Comparison of ENCODE assay signal across 23 mouse cellular contexts in the genomic region with DNA sequence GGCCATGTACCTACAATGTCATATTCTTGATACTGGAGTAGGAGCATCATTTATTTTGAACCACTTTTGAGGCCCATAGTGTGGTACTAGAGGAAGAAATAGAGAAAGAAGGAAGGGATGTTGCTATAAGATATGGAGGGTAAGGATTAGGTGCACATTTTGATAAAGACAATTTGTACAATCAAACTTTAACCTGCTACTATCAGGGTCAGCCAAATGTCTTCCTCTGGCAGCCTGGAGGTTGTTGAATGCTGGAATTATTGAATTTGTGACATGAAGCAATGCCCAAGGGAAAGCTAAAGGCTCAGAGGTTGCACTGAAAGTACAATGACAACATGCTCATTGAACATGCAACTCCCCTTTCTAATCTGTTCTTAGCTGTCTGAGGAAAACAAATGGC.
DNase-seq lines count a peak whose midpoint lies in the region; ATAC-seq and TF ChIP-seq lines count a peak whose summit lies in the region.
"Had no signal": no experiment of that assay in that cellular context is flagged by ENCODE, and none has a peak within 500 bp of the region (broad histone marks: within the 10 kb centered on the region; RNA-seq: fewer than 3 reads in every experiment).

No protein-coding gene starts in this region.

- no peak overlapping the region for H3K9ac ChIP-seq in liver, adult 2 months (ENCODE audit: low read depth, low read length)
- H3K9ac ChIP-seq in liver, embryonic 14.5 days (replicated peaks), result no peak overlapping the region
- H3K9ac ChIP-seq in intestine, embryonic 15.5 days, result no peak overlapping the region
- H3K9ac ChIP-seq: embryonic facial prominence, embryonic 15.5 days; forebrain, embryonic 15.5 days; hindbrain, embryonic 12.5 days had no signal

- peak; percentile 22 for DNase-seq in adipocyte (ENCODE audit: low spot score)
- DNase-seq in liver, adult 2 months (ENCODE audit: extremely low read depth, low read depth, low spot score), result peak; percentile 50
- DNase-seq in liver, embryonic 14.5 days (ENCODE audit: low read depth in 3 of 3, low spot score in 3 of 3), result peak in 2 of 3 experiments; percentile 11 to 18
- no peak for DNase-seq in ovary, postnatal 36 days (ENCODE audit: low spot score)
- DNase-seq in ovary, postnatal 14 days (ENCODE audit: low spot score), result no peak
- no peak for DNase-seq in left cerebral cortex, postnatal 36 days (ENCODE audit: low spot score in 2 of 2)
- DNase-seq: adrenal gland, postnatal 10 days; cerebellum, adult 2 months; cerebellum, postnatal 14 days; embryo, embryonic 11 days; gastrocnemius, postnatal 10 days; heart, adult 18-20 months; heart, postnatal 10 days; heart, postnatal 4 days had no signal

- no peak overlapping the region for H3K4me3 ChIP-seq in liver, adult 2 months (ENCODE audit: insufficient read depth, low read depth, low read length)
- H3K4me3 ChIP-seq in liver, embryonic 14.5 days (ENCODE audit: insufficient read depth in 1 of 2, low read depth in 2 of 2, low read length in 2 of 2), result no peak overlapping the region
- H3K4me3 ChIP-seq in intestine, embryonic 15.5 days (replicated peaks), result no peak overlapping the region
- H3K4me3 ChIP-seq: embryonic facial prominence, embryonic 15.5 days; erythroblast, embryonic 14.5 days; forebrain, embryonic 10.5 days; forebrain, embryonic 15.5 days; heart, embryonic 10.5 days; hindbrain, embryonic 12.5 days had no signal

- H3K27ac ChIP-seq in liver, adult 2 months (replicated peaks; ENCODE audit: insufficient read depth, low read depth, low read length), result no peak overlapping the region
- H3K27ac ChIP-seq in liver, embryonic 14.5 days, result no peak overlapping the region
- H3K27ac ChIP-seq in intestine, embryonic 15.5 days, result no peak overlapping the region
- H3K27ac ChIP-seq: embryonic facial prominence, embryonic 15.5 days; forebrain, embryonic 10.5 days; forebrain, embryonic 15.5 days; heart, embryonic 10.5 days; hindbrain, embryonic 12.5 days; hindbrain, postnatal 0 days had no signal

- no peaks in the 10 kb centered on the region for H3K27me3 ChIP-seq in liver, adult 2 months (ENCODE audit: control insufficient read depth, insufficient read depth, low read length)
- no peaks in the 10 kb centered on the region for H3K27me3 ChIP-seq in liver, embryonic 14.5 days (ENCODE audit: control insufficient read depth, insufficient read depth, low read length)
- H3K27me3 ChIP-seq in intestine, embryonic 15.5 days (replicated peaks), result no peaks in the 10 kb centered on the region
- H3K27me3 ChIP-seq: embryonic facial prominence, embryonic 15.5 days; forebrain, embryonic 15.5 days; hindbrain, embryonic 12.5 days had no signal

- intact Hi-C loops in left cerebral cortex, postnatal 36 days (cut with DNase I), result no loop called here

- H3K79me2 ChIP-seq in liver, adult 2 months (ENCODE audit: control insufficient read depth, insufficient read depth, low read length), result no peaks in the 10 kb centered on the region

- peak; percentile 86 for ATAC-seq in liver, embryonic 14.5 days (ENCODE audit: insufficient read depth)
- peak; percentile 55 for ATAC-seq in megakaryocyte-erythroid progenitor cell, adult 5-6 weeks (replicated peaks; ENCODE audit: low FRiP score, low TSS enrichment, poor library complexity, severe bottlenecking)
- no peak for ATAC-seq in intestine, embryonic 15.5 days
- ATAC-seq: forebrain, embryonic 15.5 days; hindbrain, postnatal 0 days had no signal

- no peaks in the 10 kb centered on the region for H3K9me3 ChIP-seq in liver, embryonic 14.5 days (ENCODE audit: control insufficient read depth, low read length)
- no peaks in the 10 kb centered on the region for H3K9me3 ChIP-seq in intestine, embryonic 15.5 days
- H3K9me3 ChIP-seq: embryonic facial prominence, embryonic 15.5 days; forebrain, embryonic 10.5 days; forebrain, embryonic 15.5 days; heart, embryonic 10.5 days; hindbrain, embryonic 12.5 days had no signal

- H3K4me1 ChIP-seq in liver, adult 2 months (ENCODE audit: control insufficient read depth, insufficient read depth, low read length), result no peaks in the 10 kb centered on the region
- peaks cover 0 to 6% of the 10 kb centered on the region in 2 experiments; a peak in 3 of 4 replicates for H3K4me1 ChIP-seq in liver, embryonic 14.5 days (replicated peaks; ENCODE audit: control insufficient read depth in 2 of 2, insufficient read depth in 2 of 2, low read length in 1 of 2)
- no peaks in the 10 kb centered on the region for H3K4me1 ChIP-seq in intestine, embryonic 15.5 days (replicated peaks)
- H3K4me1 ChIP-seq: embryonic facial prominence, embryonic 15.5 days; forebrain, embryonic 10.5 days; forebrain, embryonic 15.5 days; heart, embryonic 10.5 days; hindbrain, embryonic 12.5 days had no signal

- H3K36me3 ChIP-seq in liver, adult 2 months (ENCODE audit: control insufficient read depth, insufficient read depth, low read length), result no peaks in the 10 kb centered on the region
- no peaks in the 10 kb centered on the region for H3K36me3 ChIP-seq in liver, embryonic 14.5 days (replicated peaks; ENCODE audit: control insufficient read depth, insufficient read depth, low read depth)
- no peaks in the 10 kb centered on the region for H3K36me3 ChIP-seq in intestine, embryonic 15.5 days
- H3K36me3 ChIP-seq: embryonic facial prominence, embryonic 15.5 days; forebrain, embryonic 10.5 days; forebrain, embryonic 15.5 days; heart, embryonic 10.5 days; hindbrain, embryonic 12.5 days had no signal

- TF ChIP-seq EP300 in liver, embryonic 14.5 days (IDR thresholded peaks at IDR 0.05; ENCODE audit: low read depth), result peak; percentile 85

- TF ChIP-seq CTCF in liver, adult 2 months (IDR thresholded peaks at IDR 0.05; ENCODE audit: low read depth, low read length), result no peak
- TF ChIP-seq CTCF in liver, embryonic 14.5 days (IDR thresholded peaks at IDR 0.05; ENCODE audit: low read depth), result no peak

- no peak for TF ChIP-seq POLR2A in liver, adult 2 months (IDR thresholded peaks at IDR 0.05; ENCODE audit: extremely low read depth, insufficient read depth, low read length)

- H3K4me2 ChIP-seq in liver, embryonic 14.5 days (ENCODE audit: low read depth), result no peak overlapping the region
- H3K4me2 ChIP-seq in intestine, embryonic 15.5 days (replicated peaks), result no peak overlapping the region
- H3K4me2 ChIP-seq: embryonic facial prominence, embryonic 15.5 days; forebrain, embryonic 15.5 days; hindbrain, embryonic 12.5 days had no signal

Comparison
In these comparisons a context has a peak if more than half of its experiments do, and no peak if none do; other contexts are left out.
1. DNase-seq: peak in adipocyte (single experiment), liver, adult 2 months (single experiment) and liver, embryonic 14.5 days (2 of 3); none in ovary, postnatal 36 days (single experiment), ovary, postnatal 14 days (single experiment) and left cerebral cortex, postnatal 36 days (0 of 2).